Mouse (Mus musculus) monocyte, adult 2 months (primary cell): Measurements from ENCODE around the gene Krtap21-1.

Experiments
- DNase-seq, 2 experiments: peaks; one replicate each; pipeline ENCODE4 v3.0.0; 2022; ENCODE audit warnings: low spot score in 2 of 2, low read depth in 1 of 2

Krtap21-1 gene

GRCm38 (mm10) chr16:89403768-89404167 is at the start of gene Krtap21-1:
Gene Krtap21-1, minus strand, starts transcription at chr16:89403868.
- DNase-seq: no peak

- DNase-seq: no peak
Observed at GRCm38 (mm10) chr16:89429586-89429985, 25.9 kb upstream of the Krtap21-1 start.

- DNase-seq: no peak
Observed at GRCm38 (mm10) chr16:89425310-89425709, 21.6 kb upstream of the Krtap21-1 start.

- no peak for DNase-seq
Observed at GRCm38 (mm10) chr16:89420011-89420410, 16.3 kb upstream of the Krtap21-1 start, which contains the start of gene Krtap6-2. Gene Krtap6-2, minus strand, starts transcription at chr16:89420111.

- DNase-seq: no peak
Observed at GRCm38 (mm10) chr16:89416311-89416710, 12.6 kb upstream of the Krtap21-1 start.

GRCm38 (mm10) chr16:89410345-89411068 is 6.8 kb upstream of the Krtap21-1 start:
- DNase-seq: no peak

GRCm38 (mm10) chr16:89372734-89373461 is 30.8 kb downstream of the Krtap21-1 start:
- DNase-seq: no peak
